Mouse (Mus musculus) lung, adult 18-20 months (tissue): ENCODE data around the gene Nucb1.
"Not testable (repeated sequence)": the region's sequence is repeated elsewhere in the genome, so short reads cannot be mapped to it uniquely, and the experiment has no call there.

Experiments
- DNase-seq, 2 experiments: peaks; one replicate each; pipeline ENCODE4 v3.0.0; 2022; ENCODE audit warnings: mixed read lengths in 2 of 2

The Nucb1 gene

GRCm38 (mm10) chr7:45488293-45489204, 21.7 kb downstream of the Nucb1 start, which contains the start of gene Dhdh:
Dhdh (minus strand) TSS chr7:45488805.
- peak; percentile 83 to 86 for DNase-seq

- DNase-seq = no peak
These were observed 22.3 kb downstream of the Nucb1 start for GRCm38 (mm10) chr7:45487861-45488292.

GRCm38 (mm10) chr7:45486761-45487415, 23.3 kb downstream of the Nucb1 start, which contains the start of gene Gm45808:
Gm45808 (minus strand) TSS chr7:45486811.
- no peak for DNase-seq

DNA sequence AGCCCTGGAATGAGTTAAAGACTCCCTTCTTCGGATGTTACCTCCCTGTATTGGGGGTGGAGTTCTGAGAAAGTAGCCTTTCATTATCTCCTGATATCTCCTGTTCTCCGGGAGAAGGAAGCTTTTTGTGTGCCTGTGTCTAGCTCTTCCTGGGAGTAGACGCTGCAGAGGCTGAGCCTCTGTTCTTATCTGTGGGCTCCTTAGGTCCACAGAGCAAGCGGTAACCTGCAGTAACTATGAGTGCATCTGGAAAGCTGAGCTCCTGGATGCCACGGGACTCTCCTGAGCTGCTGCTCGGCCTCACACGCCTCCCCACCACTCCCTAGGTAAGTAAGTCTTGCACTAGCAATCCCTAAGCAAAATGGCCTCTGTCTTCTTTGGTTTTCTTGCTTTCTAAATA, 24.0 kb downstream of the Nucb1 start:
- no peak for DNase-seq

GRCm38 (mm10) chr7:45484985-45485384, 25.2 kb downstream of the Nucb1 start:
- not testable (repeated sequence) for DNase-seq

- no peak for DNase-seq
These were observed 28.0 kb downstream of the Nucb1 start for GRCm38 (mm10) chr7:45482166-45482565.

- peak; percentile 71 to 79 for DNase-seq
These were observed 28.8 kb downstream of the Nucb1 start, which contains the start of gene Tulp2 for GRCm38 (mm10) chr7:45481374-45481927. Tulp2 (plus strand) TSS chr7:45481877.

DNA sequence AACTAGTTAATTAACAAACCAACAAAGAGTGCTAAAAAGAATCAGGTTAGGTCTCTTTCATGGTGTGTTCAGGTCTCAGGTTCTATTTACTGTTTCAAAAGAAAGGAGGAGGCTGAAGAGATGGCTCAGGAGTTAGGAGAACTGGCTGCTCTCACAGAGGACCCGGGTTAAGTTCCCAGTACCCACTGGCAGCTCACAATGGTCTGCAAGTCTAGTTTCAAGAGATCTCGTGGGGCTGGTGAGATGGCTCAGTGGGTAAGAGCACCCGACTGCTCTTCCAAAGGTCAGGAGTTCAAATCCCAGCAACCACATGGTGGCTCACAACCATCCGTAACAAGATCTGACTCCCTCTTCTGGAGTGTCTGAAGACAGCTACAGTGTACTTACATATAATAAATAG, 29.9 kb downstream of the Nucb1 start:
- not testable (repeated sequence) for DNase-seq

DNA sequence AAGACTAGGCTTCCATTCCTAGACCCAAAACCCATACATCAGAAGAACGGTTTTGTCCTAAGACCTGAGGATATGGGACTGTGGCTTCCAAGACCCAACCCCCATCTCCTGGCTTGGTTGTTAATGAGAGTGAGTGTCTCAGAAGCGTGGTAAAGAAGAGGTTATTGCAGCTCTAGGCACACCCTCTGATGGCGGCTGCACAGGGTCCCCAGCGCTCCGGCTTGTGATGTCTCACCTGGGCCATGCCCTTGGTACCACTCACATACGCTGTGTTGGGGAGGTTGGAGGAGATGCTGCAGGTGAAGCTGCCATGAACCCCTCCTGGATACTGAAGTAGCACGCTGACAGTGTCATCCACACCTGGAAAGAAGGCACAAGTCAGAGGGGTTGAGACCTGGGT, 31.4 kb downstream of the Nucb1 start:
- DNase-seq = no peak

- peak; percentile 55 to 74 for DNase-seq
These were observed 33.2 kb downstream of the Nucb1 start for GRCm38 (mm10) chr7:45477003-45477402.

GRCm38 (mm10) chr7:45476453-45476852, 33.8 kb downstream of the Nucb1 start:
- DNase-seq = no peak

DNA sequence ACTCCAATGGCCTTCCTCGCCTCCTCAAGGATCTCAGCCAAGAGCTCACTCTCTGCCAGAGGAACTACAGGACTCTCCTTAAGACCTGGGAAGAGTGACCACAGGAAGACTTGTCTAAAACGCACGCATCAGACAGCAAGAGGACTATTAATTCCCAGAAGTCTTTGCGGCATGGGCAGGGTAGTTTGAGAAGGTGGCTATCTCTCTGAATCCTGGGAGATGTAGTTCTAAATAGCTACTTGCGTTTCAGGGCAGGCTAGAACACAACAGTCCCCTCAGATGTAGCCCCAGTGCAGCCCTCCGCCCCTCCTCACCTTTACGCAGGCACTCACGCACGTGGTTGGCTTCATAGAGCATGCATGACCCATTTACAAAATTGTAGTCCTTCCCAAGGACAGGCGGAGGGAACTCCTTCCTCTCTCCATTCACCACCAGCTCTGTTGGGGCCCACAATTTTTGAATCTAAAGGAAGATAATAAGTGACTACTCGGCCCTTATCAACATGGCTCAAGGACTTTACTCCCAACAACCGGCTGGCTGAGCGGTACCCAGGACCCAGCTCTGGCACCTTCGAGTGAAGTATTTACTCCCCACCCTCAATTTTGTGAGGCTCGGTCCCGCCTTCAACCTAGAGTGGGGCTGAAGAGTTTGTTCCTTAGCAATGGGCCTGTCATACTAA, 34.8 kb downstream of the Nucb1 start:
- DNase-seq = peak in 1 of 2 experiments; percentile 45

DNA sequence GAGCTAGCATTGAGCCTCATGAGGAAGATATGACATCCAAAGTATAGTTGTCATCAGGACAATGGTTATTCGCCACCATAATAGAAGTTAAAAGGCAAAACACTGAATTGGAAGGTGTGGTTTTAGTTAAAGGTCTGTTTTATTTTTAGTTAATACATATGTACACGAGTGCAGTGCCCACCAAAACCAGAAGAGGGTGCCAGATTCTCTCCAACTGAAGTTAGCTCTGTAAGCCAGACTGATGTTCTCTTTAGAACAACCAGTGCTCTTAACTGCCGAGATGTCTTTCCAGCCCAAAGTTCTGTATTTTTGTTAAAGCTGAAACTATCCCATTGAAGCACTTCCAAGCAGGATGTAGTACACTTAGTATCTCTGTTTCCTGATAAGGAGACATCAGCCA, 39.3 kb downstream of the Nucb1 start:
- peak; percentile 61 to 73 for DNase-seq

DNA sequence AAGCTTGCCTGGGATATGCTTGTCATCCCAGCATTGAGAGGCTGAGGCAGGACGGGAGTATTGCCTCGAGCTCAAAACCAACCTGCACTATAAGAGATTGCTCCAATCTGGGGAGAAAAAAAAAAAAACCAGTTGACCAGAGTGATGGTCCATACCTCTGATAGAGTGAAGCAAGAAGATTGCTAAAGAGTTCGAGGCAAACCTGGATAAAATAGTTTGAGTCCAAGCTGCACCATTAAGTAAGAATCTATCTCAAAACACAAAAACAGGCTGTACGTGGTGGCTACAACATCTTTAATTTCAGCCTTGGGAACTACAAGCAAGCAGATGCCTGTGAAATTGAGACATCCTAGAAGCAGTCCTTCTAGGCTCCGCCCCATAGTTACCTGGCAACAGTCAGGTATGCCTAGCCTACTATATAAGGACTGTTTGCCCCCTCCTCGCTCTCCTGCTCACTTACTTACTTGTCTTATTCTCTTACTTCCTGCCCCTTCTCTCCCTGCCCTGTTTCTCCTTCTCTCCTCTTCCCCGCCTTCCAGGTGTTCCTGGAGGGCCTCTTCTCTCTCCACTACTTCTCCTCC, 43.0 kb downstream of the Nucb1 start:
- peak; percentile 72 to 86 for DNase-seq

- DNase-seq = peak; percentile 94 to 96
These were observed 43.7 kb downstream of the Nucb1 start, which contains the start of gene Bax for GRCm38 (mm10) chr7:45466283-45467089. Bax (minus strand) TSS chr7:45466898.

DNA sequence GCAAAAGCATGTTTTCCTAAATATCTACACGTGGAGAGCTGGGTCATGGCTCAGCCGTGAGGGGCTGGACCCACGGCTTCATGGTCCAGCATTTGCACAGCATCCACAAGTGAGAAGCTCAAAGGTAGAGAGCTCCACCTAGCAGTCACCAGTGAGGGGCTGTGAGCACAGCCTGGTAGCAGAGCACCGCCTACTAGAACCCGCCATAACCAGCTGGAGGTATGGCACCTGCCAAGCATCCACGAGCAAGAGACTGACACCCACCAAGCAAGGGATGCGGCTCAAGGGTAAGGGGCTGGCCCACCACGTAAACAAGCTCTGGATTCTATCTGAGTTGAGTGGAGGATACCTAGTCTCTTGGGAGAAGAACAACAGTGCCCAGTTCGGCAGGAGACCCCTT, 44.7 kb downstream of the Nucb1 start:
- DNase-seq = no peak

DNA sequence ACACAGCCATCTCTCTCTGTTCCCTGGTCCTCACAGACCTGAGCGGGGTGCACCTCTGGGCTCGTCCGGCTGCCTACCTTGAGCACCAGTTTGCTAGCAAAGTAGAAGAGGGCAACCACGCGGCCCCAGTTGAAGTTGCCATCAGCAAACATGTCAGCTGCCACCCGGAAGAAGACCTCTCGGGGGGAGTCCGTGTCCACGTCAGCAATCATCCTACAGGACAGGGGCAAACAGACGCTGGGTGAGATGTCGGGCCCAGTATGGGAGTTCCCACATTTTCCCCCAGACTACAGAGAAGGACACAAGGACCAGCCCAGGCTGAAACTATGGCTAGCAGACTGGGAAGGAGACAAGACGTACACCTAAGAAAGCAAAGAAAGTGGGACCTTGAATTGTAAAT, 45.1 kb downstream of the Nucb1 start:
- no peak for DNase-seq

DNA sequence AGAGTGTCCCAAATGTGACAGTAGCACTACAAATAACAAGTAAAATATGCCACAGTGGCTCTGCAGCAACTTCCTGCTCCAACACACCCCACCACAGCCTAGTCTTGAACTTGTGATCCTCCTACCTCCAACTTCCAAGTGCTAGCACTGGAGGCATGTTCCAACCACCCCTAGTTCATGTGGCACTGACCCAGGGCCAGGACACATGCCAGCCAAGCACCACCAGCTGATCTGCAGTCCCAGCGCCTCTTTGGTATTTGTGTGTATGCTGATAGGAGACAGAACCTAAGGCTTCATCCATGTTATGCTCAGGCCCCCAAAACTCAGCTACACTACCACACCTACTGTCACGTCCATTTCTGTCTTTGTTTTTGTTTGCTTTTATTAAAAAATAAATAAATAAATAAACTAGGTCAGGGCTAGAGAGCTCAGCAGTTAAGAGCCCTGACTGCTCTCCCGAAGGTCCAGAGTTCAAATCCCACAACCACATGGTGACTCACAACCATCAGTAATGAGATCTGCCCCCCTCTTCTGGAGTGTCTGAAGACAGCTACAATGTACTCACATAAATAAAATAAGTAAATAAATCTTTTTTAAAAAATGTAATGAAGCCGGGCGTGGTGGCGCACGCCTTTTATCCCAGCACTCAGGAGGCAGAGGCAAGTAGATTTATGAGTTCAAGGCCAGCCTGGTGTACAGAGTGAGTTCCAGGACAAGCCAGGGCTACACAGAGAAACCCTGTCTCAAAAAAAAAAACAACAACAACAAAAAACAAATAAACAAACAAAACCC, 46.0 kb downstream of the Nucb1 start:
- no peak for DNase-seq

DNA sequence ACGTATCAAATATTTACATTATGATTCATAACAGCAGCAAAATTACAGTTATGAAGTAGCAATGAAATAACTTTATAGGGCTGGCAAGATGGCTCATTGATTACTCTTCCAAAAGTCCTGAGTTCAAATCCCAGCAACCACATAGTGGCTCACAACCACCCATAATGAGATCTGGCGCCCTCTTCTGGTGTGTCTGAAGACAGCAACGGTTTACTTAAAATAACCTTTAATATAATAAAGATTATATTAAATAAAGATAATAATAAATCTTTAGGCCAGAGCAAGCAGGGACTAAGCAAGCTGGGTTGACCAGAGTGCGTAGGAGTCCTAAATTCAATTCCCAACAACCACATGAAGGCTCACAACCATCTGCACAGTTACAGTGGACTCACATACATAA, 47.3 kb downstream of the Nucb1 start:
- not testable (repeated sequence) for DNase-seq

GRCm38 (mm10) chr7:45462325-45462724, 47.9 kb downstream of the Nucb1 start:
- DNase-seq = no peak

GRCm38 (mm10) chr7:45461781-45462180, 48.4 kb downstream of the Nucb1 start:
- no peak for DNase-seq
